Mouse (Mus musculus) intestine, embryonic 15.5 days (tissue): ENCODE results near the gene Cited4. TPM values are rescaled to one million over a fixed set of nuclear protein-coding genes. Genes with fewer than 3 reads are reported as not detected.

ENCODE experiments used
- ATAC-seq: fragments of 200-750 bp; cut with Nextera tagmentation; 2 replicates; pipeline ENCODE4 v1.8.0; 2017; ENCODE audit warnings: moderate TSS enrichment, moderate library complexity
- H3K27ac ChIP-seq: fragments of 300-500 bp; sonication (generic); 2 replicates; pipeline ENCODE4 v1.5.1; 2015; ENCODE audit warnings: mild to moderate bottlenecking, inconsistent platforms
- H3K27me3 ChIP-seq: fragments of 300-500 bp; sonication (generic); replicated peaks from 2 replicates; pipeline ENCODE4 v1.6.1; 2015; ENCODE audit warnings: inconsistent platforms
- H3K36me3 ChIP-seq: fragments of 300-500 bp; sonication (generic); 2 replicates; pipeline ENCODE4 v1.6.1; 2015; ENCODE audit warnings: inconsistent platforms
- H3K4me1 ChIP-seq: fragments of 300-500 bp; sonication (generic); replicated peaks from 2 replicates; pipeline ENCODE4 v1.6.1; 2015; ENCODE audit warnings: inconsistent platforms
- H3K4me2 ChIP-seq: fragments of 300-500 bp; sonication (generic); replicated peaks from 2 replicates; pipeline ENCODE4 v1.6.1; 2015; ENCODE audit warnings: mild to moderate bottlenecking, inconsistent platforms
- H3K4me3 ChIP-seq: fragments of 300-500 bp; sonication (generic); replicated peaks from 2 replicates; pipeline ENCODE4 v1.5.1; 2015; ENCODE audit warnings: inconsistent platforms
- H3K9ac ChIP-seq: fragments of 300-500 bp; sonication (generic); 2 replicates; pipeline ENCODE4 v1.6.1; 2015; ENCODE audit warnings: inconsistent platforms
- H3K9me3 ChIP-seq: fragments of 300-500 bp; sonication (generic); 2 replicates; pipeline ENCODE4 v1.6.1; 2016; ENCODE audit warnings: inconsistent platforms
- WGBS: fragments of 180-500 bp; shearing (Covaris S2); methylation state at CpG from one replicate; pipeline ENCODE4 v1.1.7; 2015; 5-methylcytosine and 5-hydroxymethylcytosine counted together
- polyA plus RNA-seq: library from polyadenylated mRNA; unstranded; fragments of >200 nt; fragmentation: Nextera tagmentation; extraction: Ambion mirVana; gene quantifications from 2 replicates; pipeline ENCODE4 v1.2.1, GENCODE M21; 2015

Cited4 gene
- polyA plus RNA-seq, 1 experiment from 2014 or later: 2.4 TPM

DNA sequence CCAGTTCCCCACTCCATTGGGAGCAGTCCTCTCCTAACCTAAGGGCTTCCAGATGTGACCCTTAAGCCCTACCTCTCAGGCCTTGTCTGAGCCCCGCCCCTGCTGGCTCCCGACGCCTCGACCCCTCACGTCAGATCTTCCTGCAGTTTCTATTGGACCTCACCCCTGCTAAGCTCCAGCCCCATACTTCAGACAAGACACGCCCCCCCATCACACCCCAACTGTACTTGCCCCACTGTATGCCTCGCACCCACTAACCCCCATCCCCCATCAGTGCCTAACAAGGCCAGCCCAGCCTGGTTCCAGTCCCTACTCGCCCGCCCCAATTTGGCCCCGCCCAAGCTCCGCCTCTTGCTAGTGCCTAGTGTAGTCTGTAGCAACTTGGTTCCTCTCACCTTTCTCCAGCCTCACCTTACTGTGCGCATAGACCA lies 49.8 kb downstream of the Cited4 start:
- no peaks in the 10 kb centered on the region for H3K36me3 ChIP-seq
- no peak overlapping the region; the same call in 1 of the 2 replicates for H3K9ac ChIP-seq
- H3K9me3 ChIP-seq: no peaks in the 10 kb centered on the region
- H3K4me2 ChIP-seq: peak overlapping the region; percentile 86
- peaks cover 9% of the 10 kb centered on the region; the same call in 1 of the 2 replicates for H3K27me3 ChIP-seq
- WGBS: 1% methylated on average over 12 of the region's 12 CpGs
- ATAC-seq: peak; percentile 89
- no peak overlapping the region for H3K27ac ChIP-seq
- peaks cover 11% of the 10 kb centered on the region; the same call in 1 of the 2 replicates for H3K4me1 ChIP-seq
- H3K4me3 ChIP-seq: peak overlapping the region; percentile 32

DNA sequence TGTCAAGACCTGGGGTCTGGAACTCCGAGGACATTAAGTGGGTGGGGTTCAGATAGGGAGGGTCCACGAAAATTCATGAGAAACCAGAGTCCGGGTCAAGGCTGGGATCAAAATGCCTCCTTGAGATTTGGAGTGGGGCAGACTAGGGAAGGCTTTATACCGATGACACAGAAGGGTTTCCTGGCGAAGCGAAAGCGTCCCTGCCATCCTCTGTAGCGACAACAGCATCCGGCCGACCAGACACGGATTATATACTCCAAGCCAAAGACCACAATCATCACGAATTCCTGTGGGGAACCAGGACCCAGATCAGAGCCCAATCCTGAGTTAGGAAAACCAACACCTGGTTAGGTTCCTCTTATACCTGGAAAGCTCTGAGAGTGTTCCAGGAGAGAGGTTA lies 50.4 kb downstream of the Cited4 start:
- WGBS: 21% methylated on average over 12 of the region's 12 CpGs
- Histone ChIP-seq H3K4me3 (peak overlapping the region; percentile 32), H3K9ac (no peak overlapping the region; the same call in 1 of the 2 replicates), H3K36me3 (no peaks in the 10 kb centered on the region), H3K27ac (no peak overlapping the region), H3K4me2 (peak overlapping the region; percentile 86), H3K4me1 (peaks cover 11% of the 10 kb centered on the region; the same call in 1 of the 2 replicates), H3K9me3 (no peaks in the 10 kb centered on the region), H3K27me3 (peaks cover 9% of the 10 kb centered on the region; the same call in 1 of the 2 replicates)
- ATAC-seq: 0 out of 2 replicates have a peak, but pooled peaks have one; percentile 2

Other genes starting within 250 kb of the Cited4 start
- not detected in 2 replicates for gene Slfnl1, start 134.3 kb upstream of the Cited4 start, polyA plus RNA-seq
- 68.1 and 72.6 TPM in 2 replicates for gene Ctps, start 96.3 kb upstream of the Cited4 start, polyA plus RNA-seq
- not detected in 2 replicates for gene Gm8439, start 77.8 kb upstream of the Cited4 start, polyA plus RNA-seq
- gene Kcnq4, start 82.0 kb downstream of the Cited4 start, polyA plus RNA-seq: 2.2 and 2.3 TPM in 2 replicates
- 77.8 and 86.2 TPM in 2 replicates for gene Nfyc, start 165.0 kb downstream of the Cited4 start, polyA plus RNA-seq
- gene Rims3, start 188.2 kb downstream of the Cited4 start, polyA plus RNA-seq: 1.3 and 1.4 TPM in 2 replicates